Mouse (Mus musculus): ENCODE measurements at regions not wholly inside any gene's neighbourhood (a gene's known extent, or its start where the extent isn't known, plus 50 kb on each side); places are given as distances from the start of the nearest gene placed in this dataset.

DNA sequence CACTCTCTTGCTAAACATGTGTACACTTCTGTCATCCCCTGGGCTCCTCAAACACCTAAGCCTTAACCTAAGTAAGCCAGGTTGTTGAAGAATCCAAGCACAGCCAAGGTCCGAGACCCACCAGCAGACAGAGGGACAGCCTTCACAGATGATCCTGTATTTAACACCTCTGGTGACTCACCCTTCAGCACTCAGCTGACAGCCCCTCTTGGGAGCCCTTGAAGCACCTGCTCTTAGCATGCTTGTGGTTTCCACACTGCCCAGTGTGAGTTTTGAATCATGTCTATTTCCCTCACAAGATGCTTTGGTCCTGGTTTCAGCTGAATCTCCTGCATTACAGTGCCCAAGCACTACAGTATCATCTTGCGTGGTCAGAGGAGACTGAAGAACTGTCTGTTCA, 142.0 kb downstream of the Bod1 start:
- TF ChIP-seq POLR2A (IDR thresholded peaks at IDR 0.05; ENCODE audit: insufficient read length, low read depth), result no peak
- TF ChIP-seq MAX (IDR thresholded peaks at IDR 0.05; ENCODE audit: low read depth), result no peak
- no peak for TF ChIP-seq CEBPB (IDR thresholded peaks at IDR 0.05; ENCODE audit: insufficient read depth, poor library complexity, severe bottlenecking)
- TF ChIP-seq POLR2AphosphoS2 (IDR thresholded peaks at IDR 0.05; ENCODE audit: insufficient read length, low read depth), result no peak
- no peak for TF ChIP-seq REST (IDR thresholded peaks at IDR 0.05; ENCODE audit: insufficient read depth, insufficient read length)
- TF ChIP-seq USF1 (IDR thresholded peaks at IDR 0.05; ENCODE audit: low read depth), result no peak
- peak; percentile 24 to 93 (median 92) for TF ChIP-seq MYOG (IDR thresholded peaks at IDR 0.05; ENCODE audit: control insufficient read depth in 1 of 3, insufficient read depth in 1 of 3, insufficient read length in 2 of 3, low read depth in 2 of 3)
- TF ChIP-seq E2F4 (IDR thresholded peaks at IDR 0.05; ENCODE audit: insufficient read depth), result no peak
